Mouse (Mus musculus): ENCODE measurements around the gene Olfr571.

DNA sequence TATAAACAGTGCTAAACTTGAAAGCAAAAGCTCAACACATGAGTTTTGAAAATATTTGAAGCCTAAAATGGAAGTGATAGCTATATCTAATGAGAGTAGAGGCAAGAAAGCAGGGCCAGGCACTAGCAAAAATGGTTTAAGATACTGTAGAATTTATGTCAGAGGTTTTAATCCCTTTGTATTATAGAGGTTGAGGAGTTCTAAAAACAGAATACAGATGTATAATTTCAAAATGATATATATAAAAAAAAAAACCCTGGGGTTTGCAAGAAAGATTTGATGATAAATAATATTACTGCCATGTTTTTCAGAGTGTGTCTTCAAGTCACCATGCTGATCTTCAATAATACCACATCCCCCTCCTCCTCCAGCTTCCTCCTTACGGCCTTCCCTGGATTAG is 30.8 kb upstream of the Olfr571 start, which contains the start of gene Olfr574:
- TF ChIP-seq CTCF (IDR thresholded peaks at IDR 0.05; ENCODE audit: low read depth) (no peak), EP300 (IDR thresholded peaks at IDR 0.05; ENCODE audit: low read depth) (no peak)

Measured in liver, embryonic 14.5 days (tissue).